Mouse (Mus musculus) olfactory bulb, adult 2 months (tissue): ENCODE data around the gene Cabp4.

Experiments used
- CTCF ChIP-seq: fragments of 200-500 bp; IDR thresholded peaks from 2 replicates; pipeline ENCODE4 v1.5.1; 2012; ENCODE audit warnings: low read depth, mild to moderate bottlenecking, low read length, moderate library complexity; ENCODE audit not compliant: insufficient read depth
- POLR2A ChIP-seq: fragments of 200-500 bp; IDR thresholded peaks from 2 replicates; pipeline ENCODE4 v1.6.1; 2012; ENCODE audit warnings: mild to moderate bottlenecking, low read depth, low read length, moderate library complexity; ENCODE audit not compliant: insufficient read depth

GRCm38 (mm10) chr19:4142416-4143173, 1.2 kb downstream of the Cabp4 start:
- no peak for TF ChIP-seq CTCF
- no peak for TF ChIP-seq POLR2A
